Mouse (Mus musculus) liver, postnatal 0 days (tissue): ENCODE results near the gene St6galnac5.

Experiments
- CTCF ChIP-seq: sonication (generic); IDR thresholded peaks from 2 replicates; pipeline ENCODE4 v1.5.1; 2016; ENCODE audit warnings: antibody characterized with exemption, low read depth
- EP300 ChIP-seq: IDR thresholded peaks from 2 replicates; pipeline ENCODE4 v1.6.1; 2016; ENCODE audit warnings: antibody characterized with exemption, low read depth, mild to moderate bottlenecking

- TF ChIP-seq CTCF (no peak), EP300 (no peak)
Measured at GRCm38 (mm10) chr3:152932544-152932943, 49.5 kb downstream of the St6galnac5 start.
